Mouse (Mus musculus) small intestine, adult 10 weeks (tissue): Measurements from ENCODE around the gene Gm11172. TPM values are rescaled to one million over a fixed set of nuclear protein-coding genes. Genes with fewer than 3 reads are reported as not detected.

Source experiments
- polyA plus RNA-seq: library from polyadenylated mRNA; stranded (reverse); fragments of 350-450 nt; fragmentation: Illumina TruSeq; extraction: RNeasy Lipid Tissue Mini Kit (QIAGEN cat#74804); gene quantifications from one replicate; pipeline ENCODE4 v1.2.3, GENCODE M21; 2014; ENCODE audit warnings: low replicate concordance

The Gm11172 gene
- not detected for polyA plus RNA-seq

GRCm38 (mm10) chr16:10812865-10813371 lies at the start of gene Gm11172:
Gene Gm11172 (plus strand): TSS chr16:10812915.

GRCm38 (mm10) chr16:10785371-10786231 lies 27.1 kb upstream of the Gm11172 start, which contains the start of gene Socs1:
Gene Socs1 (minus strand): TSS chr16:10785536.

GRCm38 (mm10) chr16:10788271-10788670 lies 24.4 kb upstream of the Gm11172 start, which contains the start of gene Tnp2:
Gene Tnp2 (minus strand): TSS chr16:10788660.

GRCm38 (mm10) chr16:10790702-10791101 lies 22.0 kb upstream of the Gm11172 start, which contains the start of gene Prm3:
Gene Prm3 (minus strand): TSS chr16:10790914.

GRCm38 (mm10) chr16:10796034-10796433 lies 16.7 kb upstream of the Gm11172 start, which contains the start of gene Prm2:
Gene Prm2 (minus strand): TSS chr16:10796134.

GRCm38 (mm10) chr16:10805789-10806527 lies 6.8 kb upstream of the Gm11172 start, which contains the start of gene Prm1:
Gene Prm1 (minus strand): TSS chr16:10805839.

GRCm38 (mm10) chr16:10834911-10835587 lies 22.3 kb downstream of the Gm11172 start, which contains the start of gene Rmi2:
Gene Rmi2 (plus strand): TSS chr16:10835059.

Other genes with a start within 250 kb of the Gm11172 start
- not detected for gene Socs1, start 27.4 kb upstream of the Gm11172 start, polyA plus RNA-seq
- not detected for gene Tnp2, start 24.3 kb upstream of the Gm11172 start, polyA plus RNA-seq
- gene Prm3, start 22.0 kb upstream of the Gm11172 start, polyA plus RNA-seq, result not detected
- gene Prm2, start 16.8 kb upstream of the Gm11172 start, polyA plus RNA-seq, result not detected
- not detected for gene Prm1, start 7.1 kb upstream of the Gm11172 start, polyA plus RNA-seq
- 0.48 TPM for gene Rmi2, start 22.1 kb downstream of the Gm11172 start, polyA plus RNA-seq
- gene Snn, start 248.0 kb downstream of the Gm11172 start, polyA plus RNA-seq, result 3.4 TPM